Mouse (Mus musculus) kidney, embryonic 15.5 days (tissue): Measurements from ENCODE around the gene Rnf44. TPM values are rescaled to one million over a fixed set of nuclear protein-coding genes. Genes with fewer than 3 reads are reported as not detected.

Experiments used
- ATAC-seq: fragments of 200-750 bp; cut with Nextera tagmentation; replicated peaks from 2 replicates; pipeline ENCODE4 v1.8.0; 2017; ENCODE audit warnings: moderate TSS enrichment; ENCODE audit not compliant: low FRiP score
- H3K27ac ChIP-seq: fragments of 300-500 bp; sonication (generic); 2 replicates; pipeline ENCODE4 v1.5.1; 2015; ENCODE audit warnings: mild to moderate bottlenecking, inconsistent platforms
- H3K27me3 ChIP-seq: fragments of 300-500 bp; sonication (generic); 2 replicates; pipeline ENCODE4 v1.6.1; 2015; ENCODE audit warnings: inconsistent platforms
- H3K36me3 ChIP-seq: fragments of 300-500 bp; sonication (generic); 2 replicates; pipeline ENCODE4 v1.6.1; 2015; ENCODE audit warnings: inconsistent platforms
- H3K4me1 ChIP-seq: fragments of 300-500 bp; sonication (generic); 2 replicates; pipeline ENCODE4 v1.6.1; 2015; ENCODE audit warnings: inconsistent platforms
- H3K4me2 ChIP-seq: fragments of 300-500 bp; sonication (generic); 2 replicates; pipeline ENCODE4 v1.6.1; 2015; ENCODE audit warnings: moderate library complexity, mild to moderate bottlenecking, inconsistent platforms
- H3K4me3 ChIP-seq: fragments of 300-500 bp; sonication (generic); replicated peaks from 2 replicates; pipeline ENCODE4 v1.5.1; 2015; ENCODE audit warnings: mild to moderate bottlenecking, inconsistent platforms
- H3K9ac ChIP-seq: fragments of 300-500 bp; sonication (generic); 2 replicates; pipeline ENCODE4 v1.6.1; 2015; ENCODE audit warnings: mild to moderate bottlenecking, inconsistent platforms
- H3K9me3 ChIP-seq: fragments of 300-500 bp; sonication (generic); replicated peaks from 2 replicates; pipeline ENCODE4 v1.6.1; 2016; ENCODE audit warnings: inconsistent platforms
- WGBS: fragments of 180-500 bp; shearing (Covaris S2); methylation state at CpG from one replicate; pipeline ENCODE4 v1.1.7; 2015; ENCODE audit warnings: mixed read lengths; 5-methylcytosine and 5-hydroxymethylcytosine counted together
- polyA plus RNA-seq: library from polyadenylated mRNA; unstranded; fragments of >200 nt; fragmentation: Nextera tagmentation; extraction: Ambion mirVana; gene quantifications from 2 replicates; pipeline ENCODE4 v1.2.1, GENCODE M21; 2015

Rnf44 gene
- 78.5 and 83.8 TPM in 2 replicates for polyA plus RNA-seq

- Histone ChIP-seq H3K4me2 (peak within 1 kb of the TSS; percentile 90), H3K27me3 (no peaks in the 10 kb centered on the region), H3K9me3 (no peaks in the 10 kb centered on the region), H3K4me1 (peaks cover 35% of the 10 kb centered on the region), H3K27ac (peak within 1 kb of the TSS; percentile 99), H3K9ac (peak within 1 kb of the TSS; percentile 85), H3K4me3 (peak within 1 kb of the TSS; percentile 75), H3K36me3 (no peaks in the 10 kb centered on the region)
- under 1% methylated on average over 79 of the region's 92 CpGs for WGBS
- ATAC-seq: peak; percentile 99
Observed at GRCm38 (mm10) chr13:54693558-54694347, at the start of gene Rnf44. Gene Rnf44 (minus strand): TSS chr13:54693907.

DNA sequence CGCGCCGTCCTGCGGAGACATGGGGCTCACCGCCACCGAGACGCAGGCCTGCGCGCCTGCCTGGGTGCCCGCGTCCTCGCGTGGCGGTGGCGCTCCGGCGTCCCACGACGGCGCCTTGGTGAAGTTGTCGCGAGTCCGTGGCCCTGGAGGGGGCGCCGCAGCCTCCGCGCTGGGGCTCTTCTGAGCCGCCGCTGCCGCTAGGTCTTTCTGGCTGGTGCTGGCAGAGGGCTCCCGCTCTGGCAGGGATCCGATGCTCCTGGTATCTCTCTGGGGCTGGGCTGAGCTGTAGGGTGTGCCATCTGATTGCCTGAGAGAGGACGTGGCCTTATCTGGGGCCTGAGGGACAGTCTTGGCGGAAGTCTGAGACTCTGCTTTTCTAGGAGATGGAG lies 44.5 kb upstream of the Rnf44 start:
- H3K27me3 ChIP-seq: peaks cover 59% of the 10 kb centered on the region
- H3K4me2 ChIP-seq: peak overlapping the region; percentile 74
- peak; percentile 12; the same call in 1 of the 2 replicates for ATAC-seq
- 0 out of 2 replicates have a peak overlapping the region, but pooled peaks have one; percentile 35 for H3K9ac ChIP-seq
- no peaks in the 10 kb centered on the region for H3K9me3 ChIP-seq
- H3K36me3 ChIP-seq: no peaks in the 10 kb centered on the region
- WGBS: 4% methylated on average over 34 of the region's 34 CpGs
- peaks cover 13% of the 10 kb centered on the region for H3K4me1 ChIP-seq
- peak overlapping the region; percentile 47 for H3K4me3 ChIP-seq
- H3K27ac ChIP-seq: no peak overlapping the region

DNA sequence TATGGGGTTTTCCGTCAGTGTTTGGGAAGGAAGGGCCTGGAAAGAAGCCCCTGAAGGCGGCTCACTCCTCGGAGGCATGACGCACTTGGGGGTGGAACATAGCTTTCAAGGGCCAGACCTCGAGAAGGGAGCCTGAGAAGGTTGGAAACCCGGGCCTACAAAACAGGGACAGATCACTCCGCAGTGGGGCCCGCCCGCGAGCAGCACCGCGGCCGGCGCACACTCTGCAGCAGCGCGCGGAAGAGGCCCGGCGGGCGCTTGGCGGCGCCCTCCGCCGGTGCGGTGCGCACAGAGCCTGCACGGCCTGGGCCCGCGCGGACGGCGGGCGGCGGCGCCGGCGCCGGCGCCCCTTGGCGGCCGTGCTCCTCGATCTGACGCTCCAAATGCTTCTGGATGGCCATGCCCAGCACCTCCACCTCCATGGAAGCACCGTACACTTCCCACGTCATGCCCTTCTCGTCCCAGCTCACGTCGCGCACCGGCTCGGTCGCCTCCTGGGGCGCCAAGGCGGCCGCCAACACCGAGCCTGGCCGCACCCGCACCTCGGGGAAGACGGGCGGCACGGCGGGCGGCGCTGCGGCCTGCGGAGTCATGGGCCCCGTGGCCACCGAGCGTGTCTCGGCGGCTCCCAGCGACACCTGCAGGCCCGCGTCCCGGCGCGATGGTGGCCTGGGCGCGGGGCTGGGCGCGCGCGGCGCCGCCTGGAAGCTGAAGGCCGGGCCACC lies 43.9 kb upstream of the Rnf44 start:
- no peaks in the 10 kb centered on the region for H3K9me3 ChIP-seq
- H3K4me2 ChIP-seq: peak overlapping the region; percentile 74
- H3K27ac ChIP-seq: no peak overlapping the region
- H3K9ac ChIP-seq: peak overlapping the region; percentile 35; the same call in 1 of the 2 replicates
- under 1% methylated on average over 87 of the region's 87 CpGs for WGBS
- no peaks in the 10 kb centered on the region for H3K36me3 ChIP-seq
- H3K27me3 ChIP-seq: peaks cover 59% of the 10 kb centered on the region
- peaks cover 13% of the 10 kb centered on the region for H3K4me1 ChIP-seq
- ATAC-seq: peak; percentile 77
- H3K4me3 ChIP-seq: peak overlapping the region; percentile 47

DNA sequence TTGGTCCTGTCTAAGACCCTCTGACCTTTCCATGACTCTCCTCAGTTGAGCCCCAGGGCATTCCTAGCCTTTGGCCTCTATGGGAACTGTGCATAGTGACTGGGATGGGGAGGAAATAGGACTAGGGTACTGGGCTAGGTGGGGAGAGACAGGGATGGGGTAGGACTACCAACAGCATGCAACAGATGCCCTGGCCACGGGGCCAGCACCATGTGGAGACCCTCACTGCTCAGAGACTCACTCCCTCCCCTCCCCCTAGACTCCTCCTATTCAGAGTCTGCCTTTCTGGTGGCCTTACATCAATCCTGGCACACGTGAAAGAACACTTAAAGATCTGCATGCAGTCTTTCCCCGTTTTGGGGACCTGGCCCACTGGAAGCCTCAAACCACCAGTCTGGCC lies 43.2 kb upstream of the Rnf44 start:
- peak overlapping the region; percentile 47 for H3K4me3 ChIP-seq
- H3K36me3 ChIP-seq: no peaks in the 10 kb centered on the region
- peaks cover 13% of the 10 kb centered on the region for H3K4me1 ChIP-seq
- 25% methylated on average over 3 of the region's 3 CpGs for WGBS
- no peak overlapping the region for H3K27ac ChIP-seq
- peaks cover 55% of the 10 kb centered on the region for H3K27me3 ChIP-seq
- H3K9me3 ChIP-seq: no peaks in the 10 kb centered on the region
- peak overlapping the region; percentile 74 for H3K4me2 ChIP-seq
- ATAC-seq: no peak
- no peak overlapping the region for H3K9ac ChIP-seq

DNA sequence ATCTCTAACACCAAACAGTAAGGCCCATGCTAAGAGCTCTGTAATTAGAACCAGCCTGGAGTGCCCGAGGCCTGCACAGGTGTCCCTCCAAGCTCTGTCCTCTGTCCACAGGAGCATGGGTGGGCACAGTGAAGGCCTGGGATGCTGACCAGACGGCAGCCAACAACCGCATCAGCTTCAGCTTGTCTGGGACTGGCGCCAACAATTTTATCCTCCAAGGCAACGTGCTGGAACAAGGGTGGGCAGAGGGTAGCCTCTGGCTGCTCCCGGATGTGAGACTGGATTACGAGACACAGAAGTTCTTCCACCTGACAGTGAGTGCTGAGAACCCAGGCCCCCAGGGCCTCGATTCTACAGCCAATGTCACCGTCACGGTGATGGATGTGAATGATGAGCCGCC lies 32.4 kb upstream of the Rnf44 start:
- H3K4me2 ChIP-seq: no peak overlapping the region
- H3K27ac ChIP-seq: no peak overlapping the region
- no peaks in the 10 kb centered on the region for H3K27me3 ChIP-seq
- H3K4me1 ChIP-seq: no peaks in the 10 kb centered on the region
- H3K36me3 ChIP-seq: no peaks in the 10 kb centered on the region
- H3K9me3 ChIP-seq: no peaks in the 10 kb centered on the region
- ATAC-seq: no peak
- no peak overlapping the region for H3K9ac ChIP-seq
- no peak overlapping the region for H3K4me3 ChIP-seq
- 65% methylated on average over 11 of the region's 11 CpGs for WGBS

DNA sequence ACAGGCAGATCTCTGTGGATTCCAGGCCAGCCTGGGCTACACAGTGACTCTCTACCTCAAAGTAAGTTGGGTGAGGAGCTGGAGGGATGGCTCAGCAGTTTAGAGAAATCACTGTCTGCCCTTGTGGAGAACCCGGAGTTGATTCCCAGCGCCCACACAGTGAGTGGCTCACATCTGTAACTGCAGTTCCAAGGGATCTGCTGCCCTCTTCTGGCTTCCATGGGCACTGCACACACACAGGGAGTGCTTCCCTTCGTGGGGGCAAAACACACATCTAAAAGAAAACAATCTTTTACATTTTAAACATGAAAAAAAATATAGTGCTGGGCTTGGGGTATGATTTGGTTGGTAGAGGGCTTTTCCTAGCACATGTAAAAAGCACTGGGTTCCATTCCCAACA lies 29.4 kb upstream of the Rnf44 start:
- H3K9me3 ChIP-seq: no peaks in the 10 kb centered on the region
- no peaks in the 10 kb centered on the region for H3K27me3 ChIP-seq
- H3K36me3 ChIP-seq: no peaks in the 10 kb centered on the region
- no peaks in the 10 kb centered on the region for H3K4me1 ChIP-seq
- H3K9ac ChIP-seq: no peak overlapping the region
- ATAC-seq: no peak
- no peak overlapping the region for H3K4me3 ChIP-seq
- no peak overlapping the region for H3K27ac ChIP-seq
- no peak overlapping the region for H3K4me2 ChIP-seq
- 86% methylated on average over 3 of the region's 3 CpGs for WGBS

DNA sequence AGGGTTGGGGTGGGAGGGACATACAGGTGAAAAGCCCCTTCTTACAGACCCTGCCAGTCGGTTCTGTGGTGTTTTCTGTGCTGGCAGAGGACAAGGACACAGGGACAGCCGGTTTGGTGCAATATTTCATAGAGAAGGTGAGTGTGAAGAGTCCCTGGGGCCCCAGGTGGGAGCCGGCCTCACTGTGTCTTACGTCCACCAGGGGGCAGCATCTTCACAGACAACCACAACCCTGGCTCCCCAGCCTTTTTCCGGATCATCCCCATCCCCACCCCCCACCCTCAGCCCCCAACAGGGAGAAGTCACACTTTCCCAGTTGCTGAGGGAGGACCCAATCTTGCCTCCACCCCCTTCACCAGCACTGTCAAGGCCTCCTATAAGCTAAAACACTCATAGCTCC lies 23.2 kb upstream of the Rnf44 start:
- 0 out of 2 replicates have a peak, but pooled peaks have one; percentile 36 for ATAC-seq
- Histone ChIP-seq H3K27me3 (0 out of 2 replicates have a peak, but pooled peaks cover 8% of the 10 kb centered on the region), H3K27ac (no peak overlapping the region), H3K4me2 (no peak overlapping the region), H3K9me3 (no peaks in the 10 kb centered on the region), H3K9ac (no peak overlapping the region), H3K4me3 (no peak overlapping the region), H3K4me1 (no peaks in the 10 kb centered on the region), H3K36me3 (no peaks in the 10 kb centered on the region)
- WGBS: 2% methylated on average over 5 of the region's 5 CpGs

DNA sequence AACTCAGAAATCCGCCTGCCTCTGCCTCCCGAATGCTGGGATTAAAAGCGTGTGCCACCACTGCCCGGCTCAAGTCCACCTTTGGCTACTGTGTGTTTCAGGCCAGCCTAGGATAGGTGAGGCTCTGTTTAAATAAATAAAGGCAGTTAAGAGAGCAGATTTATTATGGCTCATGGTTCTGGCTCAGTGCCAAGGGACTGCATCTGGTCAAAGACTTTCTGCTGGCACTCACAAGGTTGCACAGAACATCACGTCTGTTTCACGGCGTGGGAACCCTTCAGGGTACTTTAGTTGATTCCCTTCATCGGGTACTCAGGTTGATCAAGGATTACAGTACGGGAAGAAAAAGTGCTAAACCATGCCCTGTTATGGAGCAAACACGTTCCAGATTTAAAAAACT lies 21.3 kb upstream of the Rnf44 start:
- Histone ChIP-seq H3K36me3 (no peaks in the 10 kb centered on the region), H3K27me3 (0 out of 2 replicates have a peak, but pooled peaks cover 8% of the 10 kb centered on the region), H3K4me1 (no peaks in the 10 kb centered on the region), H3K9ac (no peak overlapping the region), H3K4me2 (no peak overlapping the region), H3K9me3 (no peaks in the 10 kb centered on the region), H3K4me3 (no peak overlapping the region), H3K27ac (no peak overlapping the region)
- WGBS: 69% methylated on average over 10 of the region's 10 CpGs
- no peak for ATAC-seq

DNA sequence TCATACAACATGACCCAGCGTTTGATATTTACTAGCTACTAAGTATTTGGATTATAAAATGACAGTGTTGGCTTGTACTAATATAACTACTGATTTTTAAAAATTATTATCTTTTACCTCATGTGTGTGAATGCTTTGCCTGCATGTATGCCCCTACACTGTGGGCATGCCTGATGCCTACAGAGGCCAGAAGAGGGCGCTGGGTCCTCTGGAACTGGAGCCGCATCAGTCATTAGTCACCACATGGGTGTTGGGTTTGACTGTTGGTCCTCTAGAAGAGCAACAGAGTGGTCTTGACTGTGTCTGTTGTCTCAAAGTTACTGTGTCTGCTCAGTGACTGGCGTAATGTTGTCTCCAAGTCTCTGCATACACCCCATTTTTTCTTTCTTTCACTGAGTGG lies 20.7 kb upstream of the Rnf44 start:
- no peaks in the 10 kb centered on the region for H3K36me3 ChIP-seq
- no peak overlapping the region for H3K9ac ChIP-seq
- H3K27me3 ChIP-seq: 0 out of 2 replicates have a peak, but pooled peaks cover 8% of the 10 kb centered on the region
- H3K27ac ChIP-seq: no peak overlapping the region
- H3K4me3 ChIP-seq: no peak overlapping the region
- no peaks in the 10 kb centered on the region for H3K9me3 ChIP-seq
- no peaks in the 10 kb centered on the region for H3K4me1 ChIP-seq
- H3K4me2 ChIP-seq: no peak overlapping the region
- WGBS: 42% methylated on average over 4 of the region's 4 CpGs
- no peak for ATAC-seq

- WGBS: 79% methylated on average over 3 of the region's 3 CpGs
Observed at GRCm38 (mm10) chr13:54710866-54711265, 17.2 kb upstream of the Rnf44 start.

DNA sequence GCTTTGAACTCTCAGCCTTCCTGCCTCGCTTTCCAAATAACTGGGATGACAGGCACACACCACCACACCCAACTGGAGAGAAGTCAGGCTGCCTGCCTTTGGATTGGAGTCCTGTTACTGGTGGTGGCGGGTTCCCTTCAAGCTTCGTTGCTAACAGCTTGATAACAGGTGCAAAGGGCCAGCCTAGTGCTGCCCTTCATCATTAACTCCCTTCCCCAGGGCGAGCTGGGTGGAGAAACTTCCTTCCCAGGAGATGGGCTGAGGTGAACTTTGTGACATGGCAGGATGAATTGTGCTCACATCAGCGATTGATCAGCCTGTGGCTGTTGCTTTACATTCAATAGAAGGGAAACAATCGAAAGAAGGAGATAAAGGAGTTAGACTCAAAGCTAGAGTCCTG lies 11.2 kb upstream of the Rnf44 start:
- Histone ChIP-seq H3K27me3 (no peaks in the 10 kb centered on the region), H3K9ac (no peak overlapping the region), H3K36me3 (no peaks in the 10 kb centered on the region), H3K4me2 (no peak overlapping the region), H3K27ac (no peak overlapping the region), H3K4me1 (peaks cover 10% of the 10 kb centered on the region), H3K9me3 (no peaks in the 10 kb centered on the region), H3K4me3 (no peak overlapping the region)
- 38% methylated on average over 6 of the region's 6 CpGs for WGBS
- no peak for ATAC-seq

More at GRCm38 (mm10) chr13:54710866-54711265, 17.2 kb upstream of the Rnf44 start:
- no peak overlapping the region for H3K4me2 ChIP-seq
- no peak overlapping the region for H3K9ac ChIP-seq
- H3K4me3 ChIP-seq: no peak overlapping the region
- 0 out of 2 replicates have a peak, but pooled peaks cover 6% of the 10 kb centered on the region for H3K27me3 ChIP-seq
- H3K9me3 ChIP-seq: no peaks in the 10 kb centered on the region
- H3K4me1 ChIP-seq: no peaks in the 10 kb centered on the region
- H3K27ac ChIP-seq: no peak overlapping the region
- no peak for ATAC-seq
- H3K36me3 ChIP-seq: no peaks in the 10 kb centered on the region

DNA sequence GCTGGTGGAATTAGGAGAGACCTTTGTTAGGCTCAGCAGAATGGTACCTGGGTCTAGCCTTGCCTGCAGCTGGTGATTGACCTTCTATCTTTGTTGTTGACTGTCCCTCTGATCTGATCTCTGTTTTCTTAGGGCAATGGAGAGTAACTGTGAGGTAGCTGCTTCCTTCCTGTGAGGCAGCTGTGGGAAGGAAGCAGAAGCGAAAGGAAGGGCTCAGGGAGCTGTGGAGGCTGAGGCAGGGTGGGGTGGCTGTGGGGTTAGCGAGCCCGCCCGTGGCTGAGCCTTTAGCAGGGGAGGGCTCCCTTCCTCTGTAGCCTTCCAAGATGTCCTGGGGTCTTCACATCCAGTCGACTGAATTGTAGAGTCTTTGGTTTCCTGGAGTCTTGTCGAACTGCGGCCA lies 8.8 kb upstream of the Rnf44 start:
- Histone ChIP-seq H3K36me3 (no peaks in the 10 kb centered on the region), H3K4me3 (no peak overlapping the region), H3K4me2 (no peak overlapping the region; the same call in 1 of the 2 replicates), H3K27me3 (no peaks in the 10 kb centered on the region), H3K9ac (no peak overlapping the region), H3K9me3 (no peaks in the 10 kb centered on the region), H3K27ac (no peak overlapping the region), H3K4me1 (peaks cover 10% of the 10 kb centered on the region)
- no peak for ATAC-seq
- 66% methylated on average over 7 of the region's 7 CpGs for WGBS
